Mouse (Mus musculus): ENCODE data around the gene Eif3l. TPM values are rescaled to one million over a fixed set of nuclear protein-coding genes. Genes with fewer than 3 reads are reported as not detected.

Gene Eif3l
- polyA plus RNA-seq, 1 experiment from 2014 or later = 205 TPM

DNA sequence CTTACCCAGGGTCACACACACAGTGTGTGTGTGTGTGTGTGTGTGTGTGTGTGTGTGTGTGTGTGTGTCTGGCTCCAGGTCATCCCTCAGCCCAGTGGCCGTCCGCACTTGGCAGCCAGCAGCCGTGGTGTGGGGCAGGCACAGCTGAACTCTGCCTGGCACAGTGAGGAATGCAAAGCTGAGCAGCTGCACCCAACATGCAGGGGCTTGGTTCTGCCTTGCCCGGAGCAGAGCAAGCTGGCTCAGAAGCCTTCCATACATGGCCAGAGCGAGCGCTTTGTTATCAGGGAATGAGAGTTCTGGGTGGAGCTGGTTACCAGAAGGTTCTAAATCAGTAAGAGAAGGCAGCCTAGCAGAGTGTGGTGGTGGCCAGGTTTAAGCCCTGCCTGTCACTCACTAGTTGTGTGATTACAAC, 22.6 kb downstream of the Eif3l start:
- Histone ChIP-seq H3K9me3 (replicated peaks) (no peaks in the 10 kb centered on the region), H3K36me3 (peaks cover 27% of the 10 kb centered on the region), H3K4me2 (replicated peaks) (0 out of 2 replicates have a peak overlapping the region, but pooled peaks have one; percentile 20), H3K4me1 (peaks cover 46% of the 10 kb centered on the region), H3K27me3 (no peaks in the 10 kb centered on the region), H3K9ac (no peak overlapping the region), H3K4me3 (replicated peaks) (no peak overlapping the region), H3K27ac (replicated peaks) (peak overlapping the region; percentile 88)
- peak; percentile 70; the same call in 1 of the 2 replicates for ATAC-seq (ENCODE audit: insufficient number of reproducible peaks, low FRiP score, low TSS enrichment, low read depth)
- 27% methylated on average over 6 of the region's 6 CpGs for WGBS

DNA sequence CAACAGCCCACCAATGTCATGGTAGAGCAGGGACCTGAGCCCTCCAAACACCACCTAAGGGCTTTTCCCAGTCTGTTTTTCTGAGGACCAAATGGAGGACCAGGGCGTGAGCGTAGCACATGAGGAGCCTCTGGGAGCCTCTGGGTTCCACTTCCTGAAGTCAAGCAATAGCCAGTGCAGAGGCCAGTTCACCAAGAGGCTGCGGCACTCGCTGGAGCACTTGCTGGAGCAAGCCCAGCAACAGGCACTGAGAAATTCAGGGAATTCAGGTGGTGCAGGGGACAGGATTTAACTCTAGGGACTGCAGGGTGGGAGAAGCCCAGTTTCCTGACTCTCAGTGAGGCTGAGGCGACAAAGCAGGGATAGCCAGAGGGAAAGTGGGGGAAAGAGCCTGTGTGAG, 23.2 kb downstream of the Eif3l start:
- whole genome bisulfite sequencing = 45% methylated on average over 5 of the region's 5 CpGs
- Histone ChIP-seq H3K27ac (replicated peaks) (peak overlapping the region; percentile 88), H3K4me2 (replicated peaks) (no peak overlapping the region)

DNA sequence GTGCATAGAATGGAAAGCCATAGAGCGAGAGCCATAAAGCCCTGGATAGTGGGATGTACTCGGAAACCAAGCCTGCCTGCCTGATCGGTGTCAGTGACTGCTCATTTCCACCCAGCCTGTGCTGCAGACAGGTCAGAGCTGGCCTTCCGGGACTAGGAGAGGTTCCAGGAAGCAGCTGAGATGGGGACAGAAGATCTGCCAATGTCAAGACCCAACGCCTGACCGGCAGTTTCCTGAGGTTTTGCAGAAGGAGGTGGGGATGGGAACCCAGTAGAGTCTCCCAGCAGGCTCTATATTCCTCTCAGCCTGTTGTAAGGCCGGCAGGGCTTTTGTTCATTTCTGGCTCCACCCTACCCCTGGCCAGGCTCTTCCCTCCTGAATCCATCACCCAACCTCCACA, 23.9 kb downstream of the Eif3l start:
- H3K9ac ChIP-seq = no peak overlapping the region
- H3K4me2 ChIP-seq (replicated peaks) = no peak overlapping the region
- peak overlapping the region; percentile 88 for H3K27ac ChIP-seq (replicated peaks)
- peaks cover 17% of the 10 kb centered on the region for H3K36me3 ChIP-seq
- ATAC-seq (ENCODE audit: insufficient number of reproducible peaks, low FRiP score, low TSS enrichment, low read depth) = no peak
- H3K4me1 ChIP-seq = peaks cover 46% of the 10 kb centered on the region
- 53% methylated on average over 7 of the region's 7 CpGs for WGBS
- no peaks in the 10 kb centered on the region for H3K27me3 ChIP-seq
- no peak overlapping the region for H3K4me3 ChIP-seq (replicated peaks)
- no peaks in the 10 kb centered on the region for H3K9me3 ChIP-seq (replicated peaks)

More for the DNA sequence above, 23.2 kb downstream of the Eif3l start:
- Histone ChIP-seq H3K9me3 (replicated peaks) (no peaks in the 10 kb centered on the region), H3K4me3 (replicated peaks) (no peak overlapping the region), H3K4me1 (peaks cover 46% of the 10 kb centered on the region), H3K27me3 (no peaks in the 10 kb centered on the region), H3K36me3 (peaks cover 24% of the 10 kb centered on the region), H3K9ac (no peak overlapping the region)
- ATAC-seq (ENCODE audit: insufficient number of reproducible peaks, low FRiP score, low TSS enrichment, low read depth) = no peak

DNA sequence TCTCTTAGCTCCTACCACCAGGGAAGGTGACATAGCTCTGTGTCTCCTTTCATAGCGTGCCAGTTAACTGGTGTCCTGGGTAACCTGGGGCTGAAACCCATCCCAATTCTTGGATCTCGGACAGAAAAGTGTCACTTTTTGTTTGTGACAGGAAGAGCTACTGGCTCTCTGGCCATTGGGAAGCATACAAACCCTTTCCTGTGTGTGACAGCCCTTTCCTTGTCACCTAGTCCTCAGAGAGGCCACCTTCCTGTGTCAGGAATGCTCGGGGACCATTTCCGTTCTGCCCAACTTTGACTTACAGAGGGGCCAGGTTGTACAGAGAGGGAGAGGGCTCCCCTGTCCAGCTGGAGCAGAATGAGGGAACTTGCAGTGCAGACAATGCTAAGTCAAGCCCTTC, 24.5 kb downstream of the Eif3l start:
- Histone ChIP-seq H3K4me3 (replicated peaks) (no peak overlapping the region), H3K9ac (no peak overlapping the region), H3K4me2 (replicated peaks) (no peak overlapping the region), H3K27ac (replicated peaks) (peak overlapping the region; percentile 88), H3K36me3 (peaks cover 11% of the 10 kb centered on the region), H3K9me3 (replicated peaks) (no peaks in the 10 kb centered on the region), H3K4me1 (peaks cover 46% of the 10 kb centered on the region), H3K27me3 (no peaks in the 10 kb centered on the region)
- ATAC-seq (ENCODE audit: insufficient number of reproducible peaks, low FRiP score, low TSS enrichment, low read depth) = no peak
- WGBS = 53% methylated on average over 4 of the region's 4 CpGs

DNA sequence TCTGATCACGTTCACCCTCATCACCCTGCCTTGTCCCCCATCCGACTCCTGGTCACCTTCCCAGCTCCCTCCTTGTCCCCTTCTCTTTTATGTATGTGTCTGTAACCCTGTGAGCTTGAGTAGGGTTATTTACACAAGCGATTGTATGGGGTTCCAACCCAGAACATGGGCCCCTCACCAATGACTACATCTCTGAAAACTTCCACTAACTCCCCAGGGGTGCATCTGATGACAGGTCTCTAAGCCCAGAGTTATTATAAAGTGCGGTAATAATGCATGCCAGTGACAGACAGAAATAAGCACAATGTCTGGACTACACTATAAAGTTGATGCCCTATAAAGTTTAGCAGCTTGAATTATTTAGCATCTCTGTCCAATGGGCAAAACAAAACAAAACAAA, 25.4 kb downstream of the Eif3l start:
- no peak overlapping the region for H3K4me3 ChIP-seq (replicated peaks)
- H3K4me2 ChIP-seq (replicated peaks) = no peak overlapping the region
- ATAC-seq (ENCODE audit: insufficient number of reproducible peaks, low FRiP score, low TSS enrichment, low read depth) = no peak
- H3K9ac ChIP-seq = no peak overlapping the region
- H3K36me3 ChIP-seq = peaks cover 7% of the 10 kb centered on the region
- no peaks in the 10 kb centered on the region for H3K27me3 ChIP-seq
- H3K27ac ChIP-seq (replicated peaks) = no peak overlapping the region
- WGBS = 53% methylated on average over 4 of the region's 4 CpGs
- peaks cover 46% of the 10 kb centered on the region for H3K4me1 ChIP-seq
- H3K9me3 ChIP-seq (replicated peaks) = no peaks in the 10 kb centered on the region

DNA sequence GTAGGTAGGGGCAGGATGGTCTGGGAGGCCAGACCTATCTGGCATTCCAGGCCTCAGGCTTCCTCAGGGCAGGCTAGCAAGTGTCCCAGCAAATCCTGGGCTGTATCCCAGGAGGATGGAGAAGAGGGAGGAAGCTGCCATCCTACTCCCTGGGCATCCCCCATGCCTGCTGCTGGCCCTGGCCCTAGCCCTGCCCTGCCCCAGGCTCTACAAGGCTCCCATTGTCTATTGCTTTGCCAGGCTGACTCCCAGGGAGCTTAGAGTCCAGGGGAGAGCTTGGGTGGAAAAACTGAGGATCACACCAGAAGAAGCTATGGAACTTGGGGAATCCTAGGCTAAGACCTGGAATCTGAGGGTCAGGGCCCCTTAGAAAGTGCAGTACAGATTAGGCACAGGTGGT, 26.6 kb downstream of the Eif3l start:
- Histone ChIP-seq H3K4me2 (replicated peaks) (no peak overlapping the region), H3K27me3 (no peaks in the 10 kb centered on the region), H3K27ac (replicated peaks) (peak overlapping the region; percentile 36), H3K4me1 (peaks cover 43% of the 10 kb centered on the region), H3K9me3 (replicated peaks) (no peaks in the 10 kb centered on the region), H3K4me3 (replicated peaks) (no peak overlapping the region), H3K9ac (no peak overlapping the region), H3K36me3 (no peaks in the 10 kb centered on the region)
- ATAC-seq (ENCODE audit: insufficient number of reproducible peaks, low FRiP score, low TSS enrichment, low read depth) = no peak; the same call in 1 of the 2 replicates

DNA sequence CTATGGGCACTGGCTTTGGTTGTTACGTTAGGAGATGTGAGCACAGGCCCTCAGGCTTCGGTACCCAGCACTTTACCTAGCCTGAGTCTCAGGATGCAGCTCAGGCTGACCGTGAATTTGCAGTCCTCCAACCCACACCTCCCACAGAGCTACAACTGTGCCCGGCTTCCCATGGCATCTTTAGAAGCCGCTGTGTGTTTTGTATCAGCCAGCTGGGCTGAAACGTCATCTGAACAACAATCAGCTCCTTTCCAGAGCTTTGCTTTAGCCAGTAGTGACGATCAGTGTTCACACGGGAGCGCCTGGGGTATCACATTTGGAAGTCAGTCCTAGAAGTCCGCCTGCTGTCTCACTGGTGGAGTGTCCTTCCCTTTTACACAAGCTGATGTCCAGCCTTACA, 28.3 kb downstream of the Eif3l start:
- Histone ChIP-seq H3K36me3 (no peaks in the 10 kb centered on the region), H3K9me3 (replicated peaks) (no peaks in the 10 kb centered on the region), H3K4me1 (peaks cover 31% of the 10 kb centered on the region), H3K27me3 (no peaks in the 10 kb centered on the region), H3K4me2 (replicated peaks) (no peak overlapping the region), H3K27ac (replicated peaks) (no peak overlapping the region), H3K9ac (no peak overlapping the region), H3K4me3 (replicated peaks) (no peak overlapping the region)
- no peak for ATAC-seq (ENCODE audit: insufficient number of reproducible peaks, low FRiP score, low TSS enrichment, low read depth)
- 69% methylated on average over 10 of the region's 10 CpGs for WGBS

DNA sequence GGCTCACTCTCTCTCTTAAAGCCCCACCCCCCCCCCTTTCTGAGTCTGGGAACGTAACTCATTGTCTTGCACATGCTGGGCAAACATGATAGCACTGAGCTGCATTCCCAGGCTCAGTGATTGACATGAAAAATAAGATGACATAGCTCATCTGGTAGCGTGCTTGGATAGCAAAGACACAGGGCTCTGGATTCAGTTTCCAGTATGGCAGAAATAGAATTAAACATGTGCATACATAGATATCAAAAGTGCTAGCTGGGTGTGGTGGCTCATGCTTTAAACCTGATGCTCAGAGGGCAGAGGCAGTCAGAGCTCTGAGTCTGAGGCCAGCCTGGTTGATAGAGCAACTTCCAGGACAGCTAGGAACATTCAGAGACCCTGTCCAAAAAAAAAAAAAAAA, 30.8 kb downstream of the Eif3l start:
- Histone ChIP-seq H3K4me3 (replicated peaks) (no peak overlapping the region), H3K4me1 (peaks cover 31% of the 10 kb centered on the region), H3K4me2 (replicated peaks) (no peak overlapping the region), H3K9me3 (replicated peaks) (no peaks in the 10 kb centered on the region), H3K27me3 (no peaks in the 10 kb centered on the region), H3K9ac (no peak overlapping the region), H3K27ac (replicated peaks) (no peak overlapping the region), H3K36me3 (no peaks in the 10 kb centered on the region)
- 44% methylated on average over 2 of the region's 2 CpGs for WGBS
- no peak for ATAC-seq (ENCODE audit: insufficient number of reproducible peaks, low FRiP score, low TSS enrichment, low read depth)

DNA sequence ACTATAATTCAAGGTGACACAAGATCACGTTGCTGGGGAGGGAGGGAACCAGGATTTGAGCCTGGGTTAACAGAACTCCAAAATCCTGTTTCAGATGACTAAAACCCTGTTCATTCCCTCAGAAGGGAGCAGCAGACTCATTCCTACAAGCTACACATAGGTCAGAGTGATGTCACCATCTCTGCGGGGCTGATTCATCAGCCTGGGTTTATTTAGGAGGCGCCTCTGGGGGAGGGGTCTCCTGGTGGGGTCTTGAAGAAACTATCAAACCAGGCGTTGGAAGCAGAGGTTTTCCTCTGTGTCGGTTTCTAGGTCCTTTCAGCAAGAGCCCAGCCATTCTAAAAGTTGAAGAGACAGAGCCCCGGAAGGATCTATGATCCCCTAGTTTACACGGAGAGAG, 33.0 kb downstream of the Eif3l start:
- H3K4me1 ChIP-seq = peaks cover 33% of the 10 kb centered on the region
- H3K27me3 ChIP-seq = no peaks in the 10 kb centered on the region
- no peak for ATAC-seq (ENCODE audit: insufficient number of reproducible peaks, low FRiP score, low TSS enrichment, low read depth)
- H3K9ac ChIP-seq = peak overlapping the region; percentile 70; the same call in 1 of the 2 replicates
- H3K4me3 ChIP-seq (replicated peaks) = peak overlapping the region; percentile 69
- 14% methylated on average over 7 of the region's 7 CpGs for WGBS
- H3K27ac ChIP-seq (replicated peaks) = peak overlapping the region; percentile 90
- H3K9me3 ChIP-seq (replicated peaks) = no peaks in the 10 kb centered on the region
- 0 out of 2 replicates have a peak, but pooled peaks cover 7% of the 10 kb centered on the region for H3K36me3 ChIP-seq
- H3K4me2 ChIP-seq (replicated peaks) = peak overlapping the region; percentile 92

DNA sequence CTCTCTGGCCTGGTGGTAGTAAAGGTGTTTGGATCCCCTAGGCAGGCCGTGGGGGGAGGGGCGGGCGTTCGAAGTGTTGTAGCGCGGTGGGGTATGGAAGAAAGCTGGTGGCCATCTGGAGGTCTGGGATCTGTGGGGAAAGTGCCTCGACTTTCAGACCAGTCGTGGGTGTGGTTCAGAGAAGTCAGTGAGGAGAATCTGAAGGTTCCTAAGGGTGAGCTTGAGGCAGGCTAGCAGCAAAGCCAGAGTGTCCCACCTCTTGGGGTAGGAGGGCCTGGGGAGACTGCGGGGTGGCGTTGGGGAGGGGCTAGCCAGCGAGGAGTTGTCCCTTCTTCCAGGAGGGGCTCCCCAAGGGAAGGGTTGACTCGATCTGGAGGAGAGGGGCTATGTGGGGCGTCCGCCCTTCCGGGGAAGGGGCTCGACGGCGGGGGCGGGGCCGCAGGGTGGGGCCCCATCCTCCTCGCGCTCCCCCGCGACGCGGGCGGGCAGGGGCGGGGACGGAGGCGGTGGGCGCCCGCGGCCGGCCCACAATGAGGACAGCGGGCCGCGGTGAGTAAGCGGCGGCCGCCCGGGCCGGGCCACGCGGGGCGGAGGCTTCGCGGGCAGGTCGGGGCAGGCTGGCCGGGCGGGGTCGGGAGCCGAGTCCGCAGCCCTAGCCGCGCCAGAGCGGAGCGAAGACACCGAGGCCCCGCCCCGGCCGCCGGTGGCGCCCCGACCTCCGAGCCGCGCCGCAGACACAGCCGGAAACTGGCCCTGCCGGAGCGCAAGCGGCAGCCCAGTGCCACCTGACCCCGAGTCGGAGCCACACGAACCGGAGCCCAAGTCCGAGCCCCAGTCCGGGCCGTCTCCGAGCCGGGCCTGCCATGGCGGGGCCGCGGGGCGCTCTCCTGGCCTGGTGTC, 33.7 kb downstream of the Eif3l start, which contains the start of gene Micall1:
TSS of gene Micall1 (plus strand) at position 478 of the 900 bp plus-strand sequence.
- peaks cover 33% of the 10 kb centered on the region for H3K4me1 ChIP-seq
- peak; percentile 83 for ATAC-seq (ENCODE audit: insufficient number of reproducible peaks, low FRiP score, low TSS enrichment, low read depth)
- peak within 1 kb of the TSS; percentile 69 for H3K4me3 ChIP-seq (replicated peaks)
- peak within 1 kb of the TSS; percentile 90 for H3K27ac ChIP-seq (replicated peaks)
- 0 out of 2 replicates have a peak, but pooled peaks cover 8% of the 10 kb centered on the region for H3K36me3 ChIP-seq
- no peaks in the 10 kb centered on the region for H3K9me3 ChIP-seq (replicated peaks)
- H3K9ac ChIP-seq = peak within 1 kb of the TSS; percentile 70
- under 1% methylated on average over 67 of the region's 85 CpGs for WGBS
- H3K27me3 ChIP-seq = no peaks in the 10 kb centered on the region
- peak within 1 kb of the TSS; percentile 92 for H3K4me2 ChIP-seq (replicated peaks)

DNA sequence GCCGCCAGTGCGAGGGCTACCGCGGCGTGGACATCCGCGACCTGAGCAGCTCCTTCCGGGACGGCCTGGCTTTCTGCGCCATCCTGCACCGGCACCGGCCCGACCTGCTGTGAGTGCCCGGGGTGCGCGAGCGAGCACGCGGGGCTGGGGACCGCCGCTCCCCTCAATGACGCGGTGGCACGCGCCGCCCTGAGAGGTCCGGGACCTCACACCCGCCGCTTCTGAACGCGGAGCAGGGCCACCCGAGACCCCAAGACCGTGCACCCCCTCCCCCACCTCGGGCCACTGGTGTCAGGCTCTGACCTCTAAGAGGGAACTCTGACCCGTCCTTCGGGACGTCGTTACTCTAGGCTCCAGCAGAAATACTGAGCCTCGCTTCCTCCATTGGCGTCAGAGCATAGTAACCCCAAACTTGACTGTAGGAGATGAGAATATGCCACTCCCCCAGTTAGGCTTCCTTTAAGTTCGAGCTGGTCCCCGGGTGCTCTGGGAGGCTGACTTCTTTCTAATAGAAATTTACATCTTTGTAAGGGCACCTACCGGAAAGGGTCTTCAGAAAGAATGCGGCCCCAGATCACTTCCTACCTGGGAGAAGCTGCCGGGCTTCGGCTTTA, 34.4 kb downstream of the Eif3l start:
- Histone ChIP-seq H3K9ac (peak overlapping the region; percentile 70), H3K9me3 (replicated peaks) (no peaks in the 10 kb centered on the region), H3K27me3 (no peaks in the 10 kb centered on the region), H3K4me2 (replicated peaks) (peak overlapping the region; percentile 92), H3K4me1 (peaks cover 33% of the 10 kb centered on the region), H3K27ac (replicated peaks) (peak overlapping the region; percentile 90), H3K36me3 (peaks cover 12% of the 10 kb centered on the region; the same call in 1 of the 2 replicates), H3K4me3 (replicated peaks) (peak overlapping the region; percentile 69)
- ATAC-seq (ENCODE audit: insufficient number of reproducible peaks, low FRiP score, low TSS enrichment, low read depth) = peak; percentile 36
- WGBS = under 1% methylated on average over 46 of the region's 46 CpGs

Measured in embryonic facial prominence, embryonic 15.5 days (tissue).